Mouse (Mus musculus): Measurements from ENCODE around the gene Large1.

- TF ChIP-seq CTCF (IDR thresholded peaks at IDR 0.05; ENCODE audit: low read depth) (no peak), EP300 (IDR thresholded peaks at IDR 0.05; ENCODE audit: low read depth) (no peak)
Measured at GRCm38 (mm10) chr8:73052414-73052813, 300.9 kb downstream of the Large1 start.
